Mouse (Mus musculus) C2C12 (cell line): ENCODE measurements at regions not wholly inside any gene's neighbourhood (a gene's known extent, or its start where the extent isn't known, plus 50 kb on each side); places are given as distances from the start of the nearest gene placed in this dataset.

Experiments used
- CTCF ChIP-seq: IDR thresholded peaks from one replicate; pipeline ENCODE4 v1.5.1; 2011; ENCODE audit not compliant: control insufficient read depth, insufficient read depth, insufficient read length
- FOSL1 ChIP-seq: IDR thresholded peaks from one replicate; pipeline ENCODE4 v1.8.0; 2011; ENCODE audit warnings: mild to moderate bottlenecking, low read length; ENCODE audit not compliant: poor library complexity, insufficient read depth, severe bottlenecking
- MYOD1 ChIP-seq: IDR thresholded peaks from one replicate; pipeline ENCODE4 v1.6.1; 2011; ENCODE audit warnings: low read depth; ENCODE audit not compliant: control insufficient read depth, insufficient read length

DNA sequence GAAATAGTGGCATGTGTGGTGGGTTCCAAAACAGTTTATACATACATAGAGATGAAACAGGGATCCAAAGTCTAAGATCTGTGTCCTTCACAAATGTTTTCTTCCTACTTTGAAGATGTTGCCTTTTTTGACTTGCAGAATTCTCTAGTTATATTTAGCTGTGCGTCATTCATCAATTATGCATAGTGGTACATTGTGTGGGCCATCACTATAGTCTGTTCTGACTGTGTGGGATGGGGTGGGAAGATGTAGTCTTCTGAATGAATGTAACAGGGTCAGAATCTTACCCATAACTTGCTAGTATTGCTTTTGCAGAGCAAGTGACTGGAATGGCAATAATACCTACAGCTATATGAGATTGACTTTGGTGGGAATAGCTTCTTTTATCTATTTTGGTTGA lies 116.6 kb downstream of the Mettl11b start:
- TF ChIP-seq CTCF (no peak), FOSL1 (no peak), MYOD1 (no peak)
